Mouse (Mus musculus): ENCODE results near the gene Shroom1.

The Shroom1 gene

DNA sequence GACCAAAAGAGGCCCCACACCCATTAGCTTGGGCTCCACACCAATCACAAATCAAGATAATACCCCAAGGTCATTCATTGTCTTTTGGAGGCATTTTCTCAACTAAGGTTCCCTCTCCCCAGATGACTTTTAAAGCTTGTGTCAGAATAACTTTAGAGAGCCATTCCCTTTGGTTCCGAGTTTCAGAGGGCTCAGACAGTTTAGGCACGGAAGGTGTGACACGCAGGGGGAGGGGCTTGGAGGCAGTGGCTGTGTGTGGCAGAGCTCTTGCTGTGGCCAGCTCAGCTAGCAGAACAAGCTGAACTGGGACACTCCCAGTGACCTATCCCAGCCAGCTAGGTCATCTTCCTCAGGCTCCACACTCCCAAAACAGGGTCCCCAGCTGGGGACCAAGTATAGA, 51.6 kb downstream of the Shroom1 start:
- no peak for DNase-seq (ENCODE audit: low spot score)

DNA sequence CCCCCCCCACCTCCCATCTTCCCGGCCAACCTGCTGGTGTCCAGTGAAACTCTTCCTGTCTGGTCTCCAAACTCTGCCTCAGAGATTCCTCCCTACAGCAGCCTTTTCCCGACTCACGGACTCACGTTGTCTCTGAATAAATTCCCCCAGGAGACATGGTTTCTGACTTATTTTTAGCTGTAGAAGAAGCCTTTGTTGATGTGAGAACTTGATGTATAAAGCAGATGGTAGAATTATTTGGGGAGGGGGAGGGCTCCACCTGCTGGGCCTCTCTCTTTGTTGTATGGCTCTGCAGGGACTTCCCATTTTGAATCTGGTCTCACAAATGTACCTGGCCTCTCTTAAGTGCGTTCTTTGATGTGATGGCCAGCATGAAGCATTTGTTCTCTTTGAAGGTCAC, 53.3 kb downstream of the Shroom1 start:
- no peak for DNase-seq (ENCODE audit: low spot score)

DNA sequence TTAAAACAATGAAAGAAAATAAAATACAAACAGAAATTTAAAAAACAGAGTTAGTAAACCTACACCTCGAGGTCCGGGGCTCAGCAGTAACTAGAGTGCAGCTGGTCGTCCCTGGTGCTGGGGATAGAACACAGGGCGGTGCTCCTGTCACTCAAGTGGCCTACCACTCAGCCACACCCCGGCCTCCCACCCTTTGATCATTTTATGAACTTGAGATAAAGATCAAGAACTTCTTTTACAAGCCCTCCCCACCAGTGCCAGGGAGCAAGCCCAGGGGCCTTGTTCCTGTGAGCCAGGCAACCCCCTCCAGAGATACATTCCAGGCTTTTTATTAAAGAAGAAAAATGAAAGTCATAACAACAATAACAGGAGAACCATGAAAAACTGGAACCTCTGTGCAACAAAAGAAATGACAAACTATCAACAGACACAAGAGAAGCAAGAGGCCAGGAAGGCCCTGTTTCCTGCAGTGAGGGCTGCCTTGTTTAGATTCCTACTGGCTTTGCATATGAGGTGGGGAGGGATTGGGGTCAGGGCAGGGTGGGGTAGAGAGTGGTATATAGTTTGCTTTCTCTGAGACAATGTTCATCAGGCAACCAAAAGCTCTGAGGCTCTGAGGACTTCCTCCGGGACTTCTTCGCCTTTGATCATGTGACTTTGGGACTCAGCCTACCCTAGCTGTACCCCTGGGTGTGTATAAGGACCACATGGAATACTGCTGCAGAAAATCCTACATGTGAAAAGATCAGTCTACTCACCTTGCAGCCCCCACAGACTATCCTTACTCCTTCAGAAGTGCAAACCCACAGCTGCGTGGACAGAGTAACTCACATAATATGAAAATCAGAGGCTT, 60.0 kb downstream of the Shroom1 start:
- DNase-seq (ENCODE audit: low spot score) = peak; percentile 54

Measured in embryo, embryonic 10 days (tissue).